In the genomic region with DNA sequence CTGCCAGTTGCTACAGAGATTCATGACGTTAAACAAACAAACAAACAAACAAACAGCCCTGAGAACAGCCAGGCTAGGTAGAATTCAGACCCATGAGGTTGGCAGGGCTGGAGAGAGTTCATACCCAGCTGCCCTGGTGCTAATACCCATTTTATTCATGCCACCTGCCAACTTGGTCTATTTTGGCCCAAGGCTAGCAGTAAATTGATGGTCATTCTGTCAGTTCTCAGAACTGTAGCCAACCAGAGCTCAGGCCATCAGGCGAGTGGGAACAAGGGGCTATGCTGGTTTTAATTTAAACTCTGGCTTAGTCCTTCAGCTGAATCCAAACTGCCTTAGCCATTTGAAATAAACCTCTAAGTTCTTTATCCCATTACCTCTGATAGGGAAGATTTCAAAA, we compare ENCODE assay signal across 11 mouse cellular contexts. TPM values are rescaled to one million over a fixed set of nuclear protein-coding genes. Genes with fewer than 3 reads are reported as not detected.
DNase-seq lines count a peak whose midpoint lies in the region; ATAC-seq and TF ChIP-seq lines count a peak whose summit lies in the region.
"Had no signal": no experiment of that assay in that cellular context is flagged by ENCODE, and none has a peak within 500 bp of the region (broad histone marks: within the 10 kb centered on the region; RNA-seq: fewer than 3 reads in every experiment).

No protein-coding gene starts in this region.

- H3K4me2 ChIP-seq in forebrain, postnatal 0 days (ENCODE audit: low read depth), result no peak overlapping the region
- H3K4me2 ChIP-seq in forebrain, embryonic 16.5 days (ENCODE audit: low read length), result no peak overlapping the region
- H3K4me2 ChIP-seq: lung, embryonic 14.5 days had no signal

- no peaks in the 10 kb centered on the region for H3K27me3 ChIP-seq in forebrain, postnatal 0 days (ENCODE audit: insufficient read depth, low read length)
- no peaks in the 10 kb centered on the region for H3K27me3 ChIP-seq in forebrain, embryonic 16.5 days (replicated peaks; ENCODE audit: control insufficient read depth, insufficient read depth, low read length)

- no peak for TF ChIP-seq POLR2A in brain, embryonic 14.5 days (IDR thresholded peaks at IDR 0.05; ENCODE audit: borderline replicate concordance, extremely low read depth, insufficient read depth, insufficient read length, poor library complexity, severe bottlenecking)

- H3K27ac ChIP-seq in forebrain, postnatal 0 days (ENCODE audit: low read depth, low read length), result no peak overlapping the region
- H3K27ac ChIP-seq in forebrain, embryonic 16.5 days (ENCODE audit: low read length), result no peak overlapping the region

- no peaks in the 10 kb centered on the region for H3K36me3 ChIP-seq in forebrain, postnatal 0 days (ENCODE audit: insufficient read depth)
- no peaks in the 10 kb centered on the region for H3K36me3 ChIP-seq in forebrain, embryonic 16.5 days (ENCODE audit: control insufficient read depth, insufficient read depth)

- H3K9me3 ChIP-seq in forebrain, postnatal 0 days (ENCODE audit: low read length), result no peaks in the 10 kb centered on the region
- H3K9me3 ChIP-seq in forebrain, embryonic 16.5 days (ENCODE audit: control insufficient read depth, low read length), result no peaks in the 10 kb centered on the region

- 57% methylated on average over 2 of the region's 2 CpGs for WGBS in forebrain, postnatal 0 days
- 70% methylated on average over 2 of the region's 2 CpGs for WGBS in forebrain, embryonic 16.5 days

- no peak for TF ChIP-seq CTCF in forebrain, postnatal 0 days (IDR thresholded peaks at IDR 0.05; ENCODE audit: low read depth)
- no peak for TF ChIP-seq CTCF in brain, embryonic 14.5 days (IDR thresholded peaks at IDR 0.05; ENCODE audit: borderline replicate concordance, extremely low read depth, insufficient read depth, insufficient read length)

- DNase-seq in forebrain, postnatal 0 days, result peak; percentile 17
- DNase-seq in kidney, postnatal 14 days, result peak; percentile 31
- DNase-seq in kidney, adult 18-20 months, result no peak
- peak; percentile 28 for DNase-seq in brain, embryonic 14.5 days (ENCODE audit: low read depth)
- DNase-seq in cerebellum, postnatal 10 days, result peak; percentile 83 to 85
- DNase-seq in ovary, postnatal 36 days (ENCODE audit: low spot score), result no peak
- DNase-seq: B cell, adult 2 months; heart, adult 11 months had no signal

- ATAC-seq in forebrain, postnatal 0 days, result no peak
- no peak; the same call in 1 of the 2 replicates for ATAC-seq in forebrain, embryonic 16.5 days
- ATAC-seq in CD4-positive, CD25-positive, alpha-beta regulatory T cell, adult 4 months, result no peak

- H3K9ac ChIP-seq in forebrain, postnatal 0 days, result no peak overlapping the region
- no peak overlapping the region for H3K9ac ChIP-seq in forebrain, embryonic 16.5 days (replicated peaks; ENCODE audit: low read depth, low read length)
- H3K9ac ChIP-seq: lung, embryonic 14.5 days had no signal

- H3K4me1 ChIP-seq in forebrain, postnatal 0 days (ENCODE audit: insufficient read depth), result no peaks in the 10 kb centered on the region
- no peaks in the 10 kb centered on the region for H3K4me1 ChIP-seq in forebrain, embryonic 16.5 days (replicated peaks; ENCODE audit: control insufficient read depth, insufficient read depth, low read length)

- H3K4me3 ChIP-seq in forebrain, postnatal 0 days (ENCODE audit: low read depth, low read length), result no peak overlapping the region
- no peak overlapping the region for H3K4me3 ChIP-seq in forebrain, embryonic 16.5 days (replicated peaks; ENCODE audit: low read length)

RNA-seq across cellular contexts. Expression of a gene that starts 48.5 kb away (rescaled TPM):
- total RNA-seq in forebrain, postnatal 0 days (2014; rRNA removed), result 160 and 199 TPM in 2 replicates
- polyA plus RNA-seq in forebrain, postnatal 0 days (2015; fragmentation: Nextera tagmentation; extraction: Ambion mirVana), result 50.2 and 53.7 TPM in 2 replicates
- 42.7 and 49.2 TPM in 2 replicates for polyA plus RNA-seq in forebrain, embryonic 16.5 days (2015; fragmentation: Nextera tagmentation; extraction: Ambion mirVana)
- polyA plus RNA-seq in brain, embryonic 14.5 days (2012; rRNA removed), result 118 and 129 TPM in 2 replicates
- polyA plus RNA-seq in CD4-positive, CD25-positive, alpha-beta regulatory T cell, adult 4 months (2017; shearing (Covaris generic)), result 1 to 10 TPM; 8.7 to 9.2 TPM

Comparison
In these comparisons a context has a peak if more than half of its experiments do, and no peak if none do; other contexts are left out.
1. DNase-seq: peak in forebrain, postnatal 0 days (single experiment), kidney, postnatal 14 days (single experiment), brain, embryonic 14.5 days (single experiment) and cerebellum, postnatal 10 days (2 of 2); none in kidney, adult 18-20 months (single experiment) and ovary, postnatal 36 days (single experiment).